Mouse (Mus musculus) MEL (cell line): ENCODE results near the gene Ptprn2.

Experiments used
- JUND ChIP-seq: IDR thresholded peaks from 2 replicates; pipeline ENCODE4 v1.6.1; 2011; ENCODE audit warnings: low read depth, mild to moderate bottlenecking, improper control_type of control experiment, low read length
- POLR2A ChIP-seq, 2 experiments: IDR thresholded peaks; 2 replicates each; pipeline ENCODE4 v1.6.1; 2011 to 2012; ENCODE audit warnings: low read length in 2 of 2, mild to moderate bottlenecking in 2 of 2, control low read depth in 1 of 2, improper control_type of control experiment in 1 of 2, low read depth in 1 of 2, moderate library complexity in 1 of 2; ENCODE audit not compliant: control insufficient read depth in 1 of 2, insufficient read depth in 1 of 2, poor library complexity in 1 of 2
- TCF12 ChIP-seq: IDR thresholded peaks from 2 replicates; pipeline ENCODE4 v1.6.1; 2014; ENCODE audit warnings: low read depth, mild to moderate bottlenecking, inconsistent platforms, low read length, improper control_type of control experiment, moderate library complexity
- USF2 ChIP-seq, 2 experiments: IDR thresholded peaks; 2 replicates each; pipeline ENCODE4 v1.6.1; 2011 to 2012; ENCODE audit warnings: improper control_type of control experiment in 2 of 2, low read length in 2 of 2, borderline replicate concordance in 1 of 2, inconsistent platforms in 1 of 2, low read depth in 1 of 2, mild to moderate bottlenecking in 1 of 2; ENCODE audit not compliant: insufficient read depth in 1 of 2

DNA sequence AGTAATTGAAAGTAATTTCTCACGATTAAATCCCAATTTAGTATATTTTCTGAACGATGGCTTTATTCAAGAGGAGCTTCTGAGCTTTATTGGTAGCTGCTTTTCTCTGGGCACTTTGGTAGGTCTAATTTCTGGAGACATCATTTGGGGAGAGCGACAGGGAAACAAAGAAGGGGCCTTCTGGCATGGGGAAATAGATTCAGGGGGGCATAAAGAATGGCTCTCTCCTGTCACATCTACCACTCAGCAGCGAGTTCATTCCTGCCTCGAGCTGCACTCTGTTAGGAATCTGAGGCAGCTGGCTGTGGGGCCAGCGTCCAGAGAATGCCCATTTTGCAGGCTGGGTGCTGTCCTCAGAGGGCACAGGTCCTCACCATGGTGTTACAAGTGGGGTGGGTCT, 285.4 kb downstream of the Ptprn2 start:
- no peak for TF ChIP-seq JUND
- TF ChIP-seq POLR2A (IDR thresholded peaks at IDR 0.05; ENCODE audit: control insufficient read depth in 1 of 2, insufficient read depth in 1 of 2, low read depth in 1 of 2, low read length in 2 of 2, poor library complexity in 1 of 2) = no peak
- TF ChIP-seq USF2 (IDR thresholded peaks at IDR 0.05; ENCODE audit: borderline replicate concordance in 1 of 2, insufficient read depth in 1 of 2, low read depth in 1 of 2, low read length in 2 of 2) = no peak
- TF ChIP-seq TCF12 = no peak
